Mouse (Mus musculus) liver, postnatal 0 days (tissue): ENCODE data around the gene Ehd3. TPM values are rescaled to one million over a fixed set of nuclear protein-coding genes. Genes with fewer than 3 reads are reported as not detected.

Source experiments
- ATAC-seq: fragments of 200-750 bp; cut with Nextera tagmentation; 2 replicates; pipeline ENCODE4 v1.8.0; 2017; ENCODE audit warnings: mild to moderate bottlenecking, moderate library complexity
- DNase-seq: peaks from one replicate; pipeline ENCODE4 v3.0.0-alpha.2; 2016
- H3K27ac ChIP-seq: fragments of 300-500 bp; sonication (generic); 2 replicates; pipeline ENCODE4 v1.5.1; 2014; ENCODE audit warnings: antibody characterized with exemption, moderate library complexity, mild to moderate bottlenecking, low read depth
- H3K27me3 ChIP-seq: fragments of 300-500 bp; sonication (generic); 2 replicates; pipeline ENCODE4 v1.6.1; 2014; ENCODE audit warnings: low read length, control low read depth, mixed read lengths; ENCODE audit not compliant: insufficient read depth
- H3K36me3 ChIP-seq: fragments of 300-500 bp; sonication (generic); replicated peaks from 2 replicates; pipeline ENCODE4 v1.6.1; 2014; ENCODE audit warnings: mild to moderate bottlenecking, control low read depth, low read length, moderate library complexity, mixed read lengths; ENCODE audit not compliant: insufficient read depth
- H3K4me1 ChIP-seq: fragments of 300-500 bp; sonication (generic); 2 replicates; pipeline ENCODE4 v1.6.1; 2014; ENCODE audit warnings: antibody characterized with exemption, mild to moderate bottlenecking, control low read depth; ENCODE audit not compliant: insufficient read depth
- H3K4me2 ChIP-seq: fragments of 300-500 bp; sonication (generic); 2 replicates; pipeline ENCODE4 v1.6.1; 2014; ENCODE audit warnings: low read depth, mild to moderate bottlenecking, low read length, moderate library complexity, mixed read lengths
- H3K4me3 ChIP-seq: fragments of 300-500 bp; sonication (generic); 2 replicates; pipeline ENCODE4 v1.5.1; 2014; ENCODE audit warnings: low read depth, low read length
- H3K9ac ChIP-seq: fragments of 300-500 bp; sonication (generic); replicated peaks from 2 replicates; pipeline ENCODE4 v1.6.1; 2014; ENCODE audit warnings: mild to moderate bottlenecking, moderate library complexity
- H3K9me3 ChIP-seq: fragments of 300-500 bp; sonication (generic); 2 replicates; pipeline ENCODE4 v1.6.1; 2016; ENCODE audit warnings: mild to moderate bottlenecking, control low read depth, low read length, mixed read lengths
- CTCF ChIP-seq: sonication (generic); IDR thresholded peaks from 2 replicates; pipeline ENCODE4 v1.5.1; 2016; ENCODE audit warnings: antibody characterized with exemption, low read depth
- EP300 ChIP-seq: IDR thresholded peaks from 2 replicates; pipeline ENCODE4 v1.6.1; 2016; ENCODE audit warnings: antibody characterized with exemption, low read depth, mild to moderate bottlenecking
- WGBS: fragments of 180-500 bp; shearing (Covaris S2); extraction: QIAGEN DNeasy Blood & Tissue Kit; methylation state at CpG from one replicate; pipeline ENCODE4 v1.1.7; 2014; ENCODE audit not compliant: insufficient replicate concordance; 5-methylcytosine and 5-hydroxymethylcytosine counted together
- polyA plus RNA-seq: library from polyadenylated mRNA; unstranded; fragments of >200 nt; fragmentation: Nextera tagmentation; extraction: Ambion mirVana; gene quantifications from 2 replicates; pipeline ENCODE4 v1.2.1, GENCODE M21; 2015

The Ehd3 gene
- polyA plus RNA-seq, 1 experiment from 2014 or later: 22.5 TPM

DNA sequence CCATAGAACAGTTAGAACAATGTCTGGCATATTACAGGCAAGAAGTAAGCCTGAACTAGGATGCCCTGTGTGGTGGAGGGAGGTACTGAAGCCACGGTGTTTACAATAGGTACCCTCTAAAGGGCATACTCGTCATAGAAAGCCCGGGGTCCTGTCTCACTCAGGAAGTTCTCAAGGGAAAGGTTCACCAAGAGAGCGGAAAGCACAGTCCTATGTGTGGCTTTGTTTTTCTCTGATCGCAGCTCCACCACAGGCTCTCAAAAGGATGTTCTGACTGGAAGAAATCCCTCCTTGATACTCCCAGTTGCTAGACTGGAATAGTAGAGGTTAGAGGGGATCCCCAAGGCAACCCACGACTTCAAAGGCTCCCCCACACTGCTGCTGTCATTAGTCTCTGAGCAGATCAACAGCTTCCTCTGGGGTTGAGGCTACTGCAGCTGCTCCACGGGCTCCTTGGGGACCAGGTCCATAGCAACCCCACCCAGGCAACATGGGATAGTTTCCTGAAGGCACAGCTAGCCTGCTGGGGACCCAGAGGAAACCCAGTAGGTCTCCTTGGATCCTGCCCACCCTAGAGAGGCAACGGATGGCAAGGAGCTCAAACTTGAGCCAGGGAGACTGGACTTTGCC, 9.2 kb downstream of the Ehd3 start:
- Histone ChIP-seq H3K36me3 (no peaks in the 10 kb centered on the region), H3K27me3 (no peaks in the 10 kb centered on the region), H3K27ac (no peak overlapping the region), H3K9me3 (no peaks in the 10 kb centered on the region), H3K4me3 (no peak overlapping the region), H3K9ac (no peak overlapping the region), H3K4me2 (no peak overlapping the region), H3K4me1 (no peaks in the 10 kb centered on the region)
- no peak for TF ChIP-seq CTCF
- TF ChIP-seq EP300: no peak
- DNase-seq (no peak), ATAC-seq (no peak)
- 50% methylated on average over 8 of the region's 8 CpGs for WGBS

DNA sequence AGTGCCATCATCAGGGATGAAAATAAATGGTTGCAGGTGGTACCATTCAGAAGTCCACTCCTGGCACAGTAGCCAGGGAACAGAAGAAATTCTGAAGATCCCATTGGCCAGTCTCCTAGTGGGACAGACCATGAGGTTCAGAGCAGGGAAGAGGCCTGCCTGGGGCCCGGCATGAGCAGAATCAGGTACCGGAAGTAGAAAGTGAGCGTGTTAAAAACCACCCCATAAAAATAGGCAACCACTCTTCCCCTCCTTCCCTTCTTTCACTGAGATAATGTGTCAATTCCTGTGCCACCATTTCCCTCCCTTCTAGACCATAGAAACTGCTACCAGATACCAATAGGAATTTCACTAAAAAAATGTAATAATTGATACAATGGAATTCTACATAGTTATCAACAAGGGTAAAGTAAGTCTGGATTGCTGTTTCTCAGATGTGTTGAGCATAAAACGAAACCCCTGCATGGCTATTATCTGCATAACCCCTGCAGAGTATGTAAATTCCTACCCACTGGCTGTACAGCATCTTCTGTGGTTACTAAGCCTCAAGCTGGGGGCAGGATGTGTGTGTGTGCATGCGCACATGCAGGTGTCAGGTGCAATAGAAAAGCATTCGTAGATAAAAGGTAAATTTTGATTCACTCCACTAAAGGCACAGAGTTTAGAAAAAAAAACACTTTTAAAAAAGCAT, 10.7 kb downstream of the Ehd3 start:
- ATAC-seq (no peak), DNase-seq (no peak)
- Histone ChIP-seq H3K9me3 (no peaks in the 10 kb centered on the region), H3K27ac (no peak overlapping the region), H3K36me3 (no peaks in the 10 kb centered on the region), H3K4me2 (no peak overlapping the region), H3K4me3 (no peak overlapping the region), H3K9ac (no peak overlapping the region), H3K27me3 (no peaks in the 10 kb centered on the region), H3K4me1 (no peaks in the 10 kb centered on the region)
- TF ChIP-seq EP300 (no peak), CTCF (no peak)
- 70% methylated on average over 6 of the region's 6 CpGs for WGBS

DNA sequence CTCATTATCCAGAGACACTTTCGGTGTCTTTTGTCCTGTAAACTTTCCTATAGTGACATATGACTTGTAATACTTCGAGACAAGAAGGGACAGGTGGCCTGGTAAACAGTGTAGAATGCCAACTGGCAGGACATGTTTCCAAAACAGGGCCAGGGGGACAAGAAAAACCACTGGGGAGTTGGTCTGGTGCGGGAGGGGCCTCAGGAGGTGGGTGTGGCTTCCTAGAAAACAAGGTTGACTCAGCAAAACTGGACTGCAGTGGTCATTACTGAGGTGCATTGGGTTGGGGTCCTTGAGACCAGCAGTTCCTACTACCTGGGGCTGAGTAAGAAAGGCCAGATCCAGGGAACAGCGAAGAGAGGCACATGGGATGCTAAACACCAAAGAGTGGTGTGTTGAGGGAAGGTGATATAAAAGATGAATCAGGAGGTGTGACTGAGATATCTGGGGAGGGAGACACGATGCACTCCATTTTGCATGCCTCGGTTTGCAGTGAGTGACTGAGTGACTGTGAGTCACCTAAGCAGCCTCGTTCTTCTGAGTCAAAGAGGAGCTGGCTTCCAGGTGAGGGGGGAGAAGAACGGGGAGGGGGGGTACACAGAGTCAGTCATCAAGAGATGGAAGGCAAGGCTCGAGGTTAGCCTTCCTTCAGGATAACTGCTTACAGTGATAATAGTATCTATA, 13.9 kb downstream of the Ehd3 start:
- DNase-seq (no peak), ATAC-seq (no peak)
- no peak overlapping the region for H3K4me2 ChIP-seq
- no peak for TF ChIP-seq EP300
- TF ChIP-seq CTCF: no peak
- H3K27ac ChIP-seq: no peak overlapping the region
- no peaks in the 10 kb centered on the region for H3K27me3 ChIP-seq
- no peaks in the 10 kb centered on the region for H3K9me3 ChIP-seq
- H3K9ac ChIP-seq: no peak overlapping the region
- 70% methylated on average over 9 of the region's 9 CpGs for WGBS
- H3K4me3 ChIP-seq: no peak overlapping the region
- no peaks in the 10 kb centered on the region for H3K36me3 ChIP-seq
- H3K4me1 ChIP-seq: no peaks in the 10 kb centered on the region

DNA sequence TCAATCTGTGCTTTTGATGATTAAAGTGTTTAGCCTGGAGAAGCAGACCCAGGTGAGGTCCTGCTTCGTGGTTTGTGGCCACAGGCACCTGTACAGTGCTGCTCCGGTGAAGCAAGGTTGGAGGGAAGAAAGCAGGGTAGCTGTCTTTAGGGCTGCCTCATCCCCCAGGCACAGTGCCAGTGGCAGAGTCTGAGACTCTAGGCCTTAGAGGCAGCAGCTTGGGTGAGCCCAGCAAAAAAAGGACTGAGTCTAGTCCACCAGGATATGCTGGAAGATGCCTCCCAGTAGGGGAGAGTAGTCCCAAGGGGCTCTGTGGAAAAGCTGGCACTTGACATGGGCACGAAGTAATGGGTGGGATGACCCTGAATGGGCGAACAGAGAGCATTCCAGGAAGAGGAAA, 15.0 kb downstream of the Ehd3 start:
- H3K9me3 ChIP-seq: no peaks in the 10 kb centered on the region
- H3K36me3 ChIP-seq: no peaks in the 10 kb centered on the region
- H3K9ac ChIP-seq: no peak overlapping the region
- no peak overlapping the region for H3K4me3 ChIP-seq
- 44% methylated on average over 4 of the region's 4 CpGs for WGBS
- no peak for TF ChIP-seq CTCF
- TF ChIP-seq EP300: no peak
- H3K4me1 ChIP-seq: no peaks in the 10 kb centered on the region
- H3K27me3 ChIP-seq: no peaks in the 10 kb centered on the region
- no peak overlapping the region for H3K4me2 ChIP-seq
- no peak for ATAC-seq
- DNase-seq: no peak
- H3K27ac ChIP-seq: no peak overlapping the region

DNA sequence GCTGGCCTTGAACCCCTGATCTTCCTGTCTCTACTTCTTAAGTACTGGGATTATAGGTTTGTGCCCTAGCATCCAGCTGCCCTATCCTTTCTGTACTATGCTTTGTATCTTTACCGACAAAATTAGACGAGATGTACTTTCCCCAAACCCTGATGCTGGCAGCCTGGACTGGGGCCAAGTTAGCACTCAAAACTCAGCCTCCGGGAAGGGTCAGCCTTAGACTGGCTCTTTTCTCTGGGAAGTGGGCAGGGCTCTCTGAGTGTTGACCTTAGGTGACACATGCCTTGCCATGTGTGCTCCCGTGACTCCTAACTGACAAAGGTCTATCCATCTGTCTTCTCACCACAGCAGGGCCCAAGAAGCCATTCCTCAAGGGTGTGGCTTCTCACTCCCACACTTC, 16.8 kb downstream of the Ehd3 start:
- no peak for ATAC-seq
- H3K27ac ChIP-seq: no peak overlapping the region
- H3K36me3 ChIP-seq: no peaks in the 10 kb centered on the region
- no peak overlapping the region for H3K4me2 ChIP-seq
- 57% methylated on average over 4 of the region's 4 CpGs for WGBS
- DNase-seq: no peak
- H3K27me3 ChIP-seq: no peaks in the 10 kb centered on the region
- TF ChIP-seq CTCF (no peak), EP300 (no peak)
- no peaks in the 10 kb centered on the region for H3K4me1 ChIP-seq
- no peaks in the 10 kb centered on the region for H3K9me3 ChIP-seq
- no peak overlapping the region for H3K4me3 ChIP-seq
- no peak overlapping the region for H3K9ac ChIP-seq

DNA sequence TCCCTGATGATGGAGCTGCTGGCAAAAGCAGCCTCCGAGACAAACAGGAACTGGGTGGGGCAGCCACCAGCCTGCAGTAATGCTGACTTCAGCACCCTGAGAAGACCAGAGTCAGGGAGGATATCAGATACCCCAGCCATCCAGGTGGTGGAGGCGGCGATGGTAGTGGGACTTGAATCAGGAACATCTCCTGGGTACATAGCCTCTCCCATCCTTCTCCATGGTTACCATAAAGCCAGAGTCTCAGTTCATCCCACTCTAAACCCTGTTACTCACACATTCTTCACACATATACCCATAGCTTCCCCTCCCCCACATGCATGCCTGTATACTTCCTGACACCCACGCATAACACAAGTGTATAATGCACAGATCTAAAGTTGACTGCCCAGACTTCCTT, 18.3 kb downstream of the Ehd3 start:
- Histone ChIP-seq H3K9ac (no peak overlapping the region), H3K27ac (no peak overlapping the region), H3K27me3 (no peaks in the 10 kb centered on the region), H3K4me3 (no peak overlapping the region), H3K36me3 (no peaks in the 10 kb centered on the region), H3K4me1 (no peaks in the 10 kb centered on the region), H3K9me3 (no peaks in the 10 kb centered on the region), H3K4me2 (no peak overlapping the region)
- no peak for ATAC-seq
- TF ChIP-seq CTCF: no peak
- TF ChIP-seq EP300: no peak
- whole genome bisulfite sequencing: 46% methylated on average over 4 of the region's 4 CpGs
- no peak for DNase-seq
